Mouse (Mus musculus): ENCODE results near the gene Gm28360.
"Not testable (repeated sequence)": the region's sequence is repeated elsewhere in the genome, so short reads cannot be mapped to it uniquely, and the experiment has no call there.

DNA sequence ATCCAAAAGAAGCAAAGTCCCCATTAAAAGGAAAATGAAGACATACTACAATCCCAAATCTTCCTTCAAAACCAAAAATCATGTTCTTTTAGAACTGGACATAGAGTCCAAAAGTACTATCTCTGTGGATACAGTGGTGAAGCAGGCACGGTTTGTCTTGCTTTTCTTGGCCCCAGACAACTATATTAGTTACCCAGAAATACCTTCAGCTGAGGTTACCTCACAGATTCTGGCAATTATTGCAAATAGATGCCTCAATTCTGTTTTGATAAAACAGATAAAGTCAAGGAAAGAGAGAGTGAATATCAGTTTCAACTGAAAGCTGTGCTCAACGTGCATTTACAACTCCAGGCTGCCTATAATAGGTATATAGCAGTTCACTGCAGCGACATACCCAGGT is 49.0 kb upstream of the Gm28360 start, which contains the start of gene B020011L13Rik:
- not testable (repeated sequence) for TF ChIP-seq CTCF (IDR thresholded peaks at IDR 0.05; ENCODE audit: low read depth); EP300 (optimal IDR thresholded peaks at IDR 0.05)

Data from stomach, postnatal 0 days (tissue).